Mouse (Mus musculus) liver, embryonic 12.5 days (tissue): ENCODE measurements around the gene Avpi1. TPM values are rescaled to one million over a fixed set of nuclear protein-coding genes. Genes with fewer than 3 reads are reported as not detected.

Experiments used
- ATAC-seq: fragments of 200-750 bp; cut with Nextera tagmentation; 2 replicates; pipeline ENCODE4 v1.8.0; 2017; ENCODE audit warnings: moderate number of reproducible peaks, mild to moderate bottlenecking, moderate library complexity
- H3K27ac ChIP-seq: fragments of 300-500 bp; sonication (generic); 2 replicates; pipeline ENCODE4 v1.5.1; 2016; ENCODE audit warnings: mild to moderate bottlenecking
- H3K27me3 ChIP-seq: fragments of 300-500 bp; sonication (generic); replicated peaks from 2 replicates; pipeline ENCODE4 v1.6.1; 2016; ENCODE audit warnings: mild to moderate bottlenecking, moderate library complexity
- H3K36me3 ChIP-seq: fragments of 300-500 bp; sonication (generic); 2 replicates; pipeline ENCODE4 v1.6.1; 2016; ENCODE audit warnings: mild to moderate bottlenecking, moderate library complexity
- H3K4me1 ChIP-seq: fragments of 300-500 bp; sonication (generic); 2 replicates; pipeline ENCODE4 v1.6.1; 2016
- H3K4me2 ChIP-seq: fragments of 300-500 bp; sonication (generic); 2 replicates; pipeline ENCODE4 v1.6.1; 2016; ENCODE audit warnings: mild to moderate bottlenecking, moderate library complexity
- H3K4me3 ChIP-seq: fragments of 300-500 bp; sonication (generic); 2 replicates; pipeline ENCODE4 v1.5.1; 2016; ENCODE audit warnings: mild to moderate bottlenecking, moderate library complexity
- H3K9ac ChIP-seq: fragments of 300-500 bp; sonication (generic); 2 replicates; pipeline ENCODE4 v1.6.1; 2016; ENCODE audit warnings: mild to moderate bottlenecking, moderate library complexity
- H3K9me3 ChIP-seq: fragments of 300-500 bp; sonication (generic); replicated peaks from 2 replicates; pipeline ENCODE4 v1.6.1; 2016; ENCODE audit warnings: mild to moderate bottlenecking, moderate library complexity
- WGBS: fragments of 180-500 bp; shearing (Covaris S2); methylation state at CpG from one replicate; pipeline ENCODE4 v1.1.7; 2016; ENCODE audit not compliant: insufficient replicate concordance; 5-methylcytosine and 5-hydroxymethylcytosine counted together
- polyA plus RNA-seq: library from polyadenylated mRNA; unstranded; fragments of >200 nt; fragmentation: Nextera tagmentation; extraction: Ambion mirVana; gene quantifications from 2 replicates; pipeline ENCODE4 v1.2.1, GENCODE M21; 2016

Gene Avpi1
- polyA plus RNA-seq, 1 experiment from 2014 or later = 14.9 TPM

- no peak overlapping the region; the same call in 1 of the 2 replicates for H3K4me3 ChIP-seq
- peaks cover 22% of the 10 kb centered on the region for H3K4me1 ChIP-seq
- H3K4me2 ChIP-seq = peak overlapping the region; percentile 36
- peak; percentile 54; the same call in 1 of the 2 replicates for ATAC-seq
- H3K9me3 ChIP-seq = no peaks in the 10 kb centered on the region
- WGBS = 15% methylated on average over 13 of the region's 13 CpGs
- H3K36me3 ChIP-seq = no peaks in the 10 kb centered on the region
- no peak overlapping the region for H3K27ac ChIP-seq
- 0 out of 2 replicates have a peak, but pooled peaks cover 7% of the 10 kb centered on the region for H3K27me3 ChIP-seq
- no peak overlapping the region for H3K9ac ChIP-seq
Measured at GRCm38 (mm10) chr19:42158246-42159017, 29.6 kb upstream of the Avpi1 start.

GRCm38 (mm10) chr19:42157493-42158237, 28.8 kb upstream of the Avpi1 start:
- Histone ChIP-seq H3K4me1 (peaks cover 22% of the 10 kb centered on the region), H3K9me3 (no peaks in the 10 kb centered on the region), H3K9ac (no peak overlapping the region), H3K4me2 (peak overlapping the region; percentile 36; the same call in 1 of the 2 replicates), H3K27me3 (0 out of 2 replicates have a peak, but pooled peaks cover 14% of the 10 kb centered on the region), H3K4me3 (no peak overlapping the region), H3K36me3 (no peaks in the 10 kb centered on the region), H3K27ac (no peak overlapping the region)
- no peak for ATAC-seq
- 41% methylated on average over 12 of the region's 12 CpGs for WGBS

GRCm38 (mm10) chr19:42151990-42152389, 23.1 kb upstream of the Avpi1 start:
- WGBS = 10% methylated on average over 6 of the region's 6 CpGs

GRCm38 (mm10) chr19:42148569-42148860, 19.7 kb upstream of the Avpi1 start:
- H3K27ac ChIP-seq = no peak overlapping the region
- peak overlapping the region; percentile 75 for H3K4me2 ChIP-seq
- WGBS = 32% methylated on average over 7 of the region's 7 CpGs
- H3K4me3 ChIP-seq = peak overlapping the region; percentile 60
- peak overlapping the region; percentile 67; the same call in 1 of the 2 replicates for H3K9ac ChIP-seq
- no peaks in the 10 kb centered on the region for H3K9me3 ChIP-seq
- H3K4me1 ChIP-seq = peaks cover 46% of the 10 kb centered on the region
- H3K27me3 ChIP-seq = peaks cover 59% of the 10 kb centered on the region
- H3K36me3 ChIP-seq = peaks cover 4% of the 10 kb centered on the region; the same call in 1 of the 2 replicates
- ATAC-seq = peak; percentile 35; the same call in 1 of the 2 replicates

More at GRCm38 (mm10) chr19:42151990-42152389, 23.1 kb upstream of the Avpi1 start:
- H3K36me3 ChIP-seq = peaks cover 4% of the 10 kb centered on the region; the same call in 1 of the 2 replicates
- H3K9me3 ChIP-seq = no peaks in the 10 kb centered on the region
- H3K9ac ChIP-seq = no peak overlapping the region
- 0 out of 2 replicates have a peak, but pooled peaks have one; percentile 22 for ATAC-seq
- H3K4me2 ChIP-seq = no peak overlapping the region
- no peak overlapping the region for H3K4me3 ChIP-seq
- peaks cover 42% of the 10 kb centered on the region for H3K27me3 ChIP-seq
- H3K27ac ChIP-seq = no peak overlapping the region
- H3K4me1 ChIP-seq = peaks cover 37% of the 10 kb centered on the region

GRCm38 (mm10) chr19:42147769-42148568, 19.1 kb upstream of the Avpi1 start:
- Histone ChIP-seq H3K4me1 (peaks cover 46% of the 10 kb centered on the region), H3K4me2 (peak overlapping the region; percentile 75), H3K36me3 (peaks cover 4% of the 10 kb centered on the region; the same call in 1 of the 2 replicates), H3K4me3 (peak overlapping the region; percentile 60), H3K27me3 (peaks cover 53% of the 10 kb centered on the region), H3K9ac (peak overlapping the region; percentile 67), H3K27ac (peak overlapping the region; percentile 59), H3K9me3 (no peaks in the 10 kb centered on the region)
- ATAC-seq = peak; percentile 8; the same call in 1 of the 2 replicates
- 3% methylated on average over 63 of the region's 63 CpGs for WGBS

- peaks cover 46% of the 10 kb centered on the region for H3K4me1 ChIP-seq
- peak within 1 kb of the TSS; percentile 59 for H3K27ac ChIP-seq
- no peak for ATAC-seq
- H3K27me3 ChIP-seq = peaks cover 51% of the 10 kb centered on the region
- under 1% methylated on average over 38 of the region's 57 CpGs for WGBS
- peak within 1 kb of the TSS; percentile 67 for H3K9ac ChIP-seq
- H3K36me3 ChIP-seq = peaks cover 4% of the 10 kb centered on the region; the same call in 1 of the 2 replicates
- peak within 1 kb of the TSS; percentile 75 for H3K4me2 ChIP-seq
- peak within 1 kb of the TSS; percentile 60 for H3K4me3 ChIP-seq
- H3K9me3 ChIP-seq = no peaks in the 10 kb centered on the region
Measured at GRCm38 (mm10) chr19:42147170-42147768, 18.4 kb upstream of the Avpi1 start, which contains the start of gene Marveld1. Gene Marveld1 (plus strand): TSS chr19:42147400.

- 77% methylated on average over 9 of the region's 9 CpGs for WGBS
- no peaks in the 10 kb centered on the region for H3K9me3 ChIP-seq
- H3K4me1 ChIP-seq = peaks cover 42% of the 10 kb centered on the region
- peaks cover 55% of the 10 kb centered on the region for H3K27me3 ChIP-seq
- no peak overlapping the region for H3K4me3 ChIP-seq
- H3K27ac ChIP-seq = peak overlapping the region; percentile 59; the same call in 1 of the 2 replicates
- no peak for ATAC-seq
- H3K36me3 ChIP-seq = peaks cover 4% of the 10 kb centered on the region; the same call in 1 of the 2 replicates
- peak overlapping the region; percentile 75; the same call in 1 of the 2 replicates for H3K4me2 ChIP-seq
- no peak overlapping the region for H3K9ac ChIP-seq
Measured at GRCm38 (mm10) chr19:42146276-42147010, 17.6 kb upstream of the Avpi1 start.

- Histone ChIP-seq H3K4me1 (peaks cover 37% of the 10 kb centered on the region), H3K27me3 (peaks cover 55% of the 10 kb centered on the region), H3K4me3 (no peak overlapping the region), H3K9me3 (no peaks in the 10 kb centered on the region), H3K9ac (no peak overlapping the region), H3K36me3 (no peaks in the 10 kb centered on the region), H3K4me2 (no peak overlapping the region), H3K27ac (no peak overlapping the region)
- 77% methylated on average over 2 of the region's 2 CpGs for WGBS
- ATAC-seq = no peak
Measured at GRCm38 (mm10) chr19:42145731-42146130, 16.9 kb upstream of the Avpi1 start.

GRCm38 (mm10) chr19:42145210-42145609, 16.4 kb upstream of the Avpi1 start:
- Histone ChIP-seq H3K4me2 (no peak overlapping the region), H3K27me3 (peaks cover 55% of the 10 kb centered on the region), H3K9ac (no peak overlapping the region), H3K36me3 (no peaks in the 10 kb centered on the region), H3K4me3 (no peak overlapping the region), H3K4me1 (peaks cover 37% of the 10 kb centered on the region), H3K27ac (no peak overlapping the region), H3K9me3 (no peaks in the 10 kb centered on the region)
- 61% methylated on average over 4 of the region's 4 CpGs for WGBS
- no peak for ATAC-seq

- Histone ChIP-seq H3K4me2 (no peak overlapping the region), H3K9ac (no peak overlapping the region), H3K9me3 (no peaks in the 10 kb centered on the region), H3K27ac (no peak overlapping the region), H3K27me3 (peaks cover 52% of the 10 kb centered on the region), H3K4me1 (peaks cover 34% of the 10 kb centered on the region), H3K36me3 (no peaks in the 10 kb centered on the region), H3K4me3 (no peak overlapping the region)
- WGBS = 28% methylated on average over 8 of the region's 8 CpGs
- no peak for ATAC-seq
Measured at GRCm38 (mm10) chr19:42144541-42145167, 15.8 kb upstream of the Avpi1 start.
